Mouse (Mus musculus): ENCODE measurements around the gene Hsf2bp. TPM values are rescaled to one million over a fixed set of nuclear protein-coding genes. Genes with fewer than 3 reads are reported as not detected.

The Hsf2bp gene
- total RNA-seq, 2 experiments from 2014 or later, result 0.72 to 1.8 TPM

DNA sequence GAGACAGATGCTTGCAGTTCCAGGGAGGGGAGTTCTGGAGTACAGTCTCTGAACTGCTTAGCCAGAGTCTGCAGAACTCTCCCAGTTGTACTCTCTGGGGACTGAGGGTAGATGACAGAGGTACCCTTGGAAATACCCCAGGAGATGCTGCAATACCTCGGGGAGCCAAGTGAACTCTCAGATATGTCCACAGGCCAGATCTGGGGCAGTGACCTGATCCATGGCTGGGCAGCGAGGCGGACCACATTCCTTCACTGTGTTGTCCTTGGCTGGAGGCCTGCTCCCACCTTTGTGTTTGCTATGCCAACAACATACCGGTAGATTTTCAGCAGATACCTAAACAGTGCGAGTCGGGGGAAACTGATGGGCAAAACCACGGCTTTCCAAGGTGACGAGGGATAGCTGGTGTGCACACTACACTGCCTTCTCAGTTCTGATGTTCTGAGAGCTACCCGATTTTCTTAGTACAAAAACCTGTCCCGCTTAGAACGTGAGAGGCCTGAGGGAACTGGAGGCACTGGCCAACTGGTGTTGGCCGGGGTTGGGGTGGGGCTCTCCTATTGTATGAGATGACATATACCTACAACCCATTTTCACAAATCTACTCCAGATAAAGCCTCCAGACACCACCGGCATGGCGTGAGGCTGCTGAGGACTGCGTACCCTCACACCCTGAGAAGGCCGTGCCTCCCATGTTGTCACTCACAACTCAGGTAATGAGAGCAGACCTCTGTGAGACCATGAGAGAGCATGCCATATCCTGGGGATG, 96.7 kb downstream of the Hsf2bp start:
- DNase-seq (ENCODE audit: low spot score in 2 of 2), result no peak

DNA sequence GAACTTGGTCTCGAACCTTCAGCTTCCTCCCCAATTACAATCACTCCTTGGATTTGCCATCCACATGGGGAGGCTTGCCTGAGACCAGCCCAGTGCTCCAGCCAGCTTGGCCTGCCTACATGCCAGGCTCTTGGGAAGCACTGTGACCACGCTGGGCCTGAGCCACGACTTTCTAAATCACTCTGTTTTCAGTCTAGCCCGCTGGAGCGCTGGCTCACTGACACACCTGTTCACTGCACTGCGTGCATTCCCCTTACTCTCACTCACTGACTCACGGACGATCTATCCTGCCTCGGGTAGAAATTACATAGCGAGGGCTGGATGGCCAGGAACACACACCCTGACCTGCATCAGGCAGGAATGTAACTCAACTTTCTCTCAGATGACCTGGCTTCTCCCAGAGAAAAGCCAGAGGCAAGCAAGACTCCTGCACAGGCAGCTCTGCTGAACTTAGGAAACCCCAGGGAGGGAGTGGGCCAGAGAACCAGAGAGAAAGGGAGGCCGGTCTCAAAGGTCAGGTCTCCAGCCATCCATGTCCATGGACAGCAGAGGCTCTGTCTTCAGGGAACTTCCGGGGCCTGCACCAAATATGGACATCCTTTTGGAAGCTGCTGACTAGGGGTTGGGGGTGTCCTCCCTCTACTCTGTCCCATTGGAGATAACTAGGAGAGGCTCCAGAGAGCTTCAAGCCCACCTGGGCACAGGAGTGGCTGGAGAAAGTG, 97.4 kb downstream of the Hsf2bp start:
- no peak for DNase-seq (ENCODE audit: low spot score in 2 of 2)

DNA sequence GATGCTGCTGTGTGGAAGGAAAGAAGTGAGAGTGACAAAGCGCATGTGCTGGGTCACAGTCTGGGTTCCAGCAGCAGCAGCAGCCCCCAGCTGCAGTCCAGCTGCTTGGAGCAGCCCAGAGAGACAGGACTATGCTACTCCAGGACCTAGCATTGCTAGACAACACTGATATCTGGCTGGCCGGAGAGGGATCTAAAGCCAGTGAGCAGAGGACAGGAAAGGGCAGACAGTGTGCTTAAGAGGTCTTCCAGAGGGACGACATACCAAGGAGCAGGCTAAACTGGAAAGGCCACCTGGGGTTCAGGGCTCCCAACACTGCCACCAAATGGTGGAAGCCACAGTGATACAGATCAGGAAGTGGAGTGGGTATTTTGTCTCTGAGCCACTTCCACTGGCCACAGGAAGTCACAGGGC, 99.0 kb downstream of the Hsf2bp start:
- no peak for DNase-seq (ENCODE audit: low spot score in 2 of 2)

DNA sequence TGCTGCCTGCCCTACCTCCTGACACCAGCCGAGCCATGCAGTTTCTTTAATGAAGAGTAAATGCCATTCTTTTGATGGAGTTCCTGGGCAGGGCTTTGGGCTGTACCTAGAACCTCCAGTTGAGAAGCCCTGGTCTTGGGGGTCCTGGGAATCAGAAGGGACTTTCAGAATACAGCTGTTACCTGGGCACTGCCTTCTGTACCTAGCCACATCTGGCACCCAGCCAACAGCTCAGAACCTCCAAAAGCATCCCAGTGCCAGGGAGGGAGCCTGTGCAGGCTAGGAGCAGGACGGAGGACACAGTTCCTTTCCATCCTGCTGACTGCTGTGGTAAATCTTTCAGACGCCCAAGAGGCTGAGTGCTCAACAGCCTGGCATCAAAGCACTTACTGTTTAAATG, 100.3 kb downstream of the Hsf2bp start:
- DNase-seq (ENCODE audit: low spot score in 2 of 2), result no peak

DNA sequence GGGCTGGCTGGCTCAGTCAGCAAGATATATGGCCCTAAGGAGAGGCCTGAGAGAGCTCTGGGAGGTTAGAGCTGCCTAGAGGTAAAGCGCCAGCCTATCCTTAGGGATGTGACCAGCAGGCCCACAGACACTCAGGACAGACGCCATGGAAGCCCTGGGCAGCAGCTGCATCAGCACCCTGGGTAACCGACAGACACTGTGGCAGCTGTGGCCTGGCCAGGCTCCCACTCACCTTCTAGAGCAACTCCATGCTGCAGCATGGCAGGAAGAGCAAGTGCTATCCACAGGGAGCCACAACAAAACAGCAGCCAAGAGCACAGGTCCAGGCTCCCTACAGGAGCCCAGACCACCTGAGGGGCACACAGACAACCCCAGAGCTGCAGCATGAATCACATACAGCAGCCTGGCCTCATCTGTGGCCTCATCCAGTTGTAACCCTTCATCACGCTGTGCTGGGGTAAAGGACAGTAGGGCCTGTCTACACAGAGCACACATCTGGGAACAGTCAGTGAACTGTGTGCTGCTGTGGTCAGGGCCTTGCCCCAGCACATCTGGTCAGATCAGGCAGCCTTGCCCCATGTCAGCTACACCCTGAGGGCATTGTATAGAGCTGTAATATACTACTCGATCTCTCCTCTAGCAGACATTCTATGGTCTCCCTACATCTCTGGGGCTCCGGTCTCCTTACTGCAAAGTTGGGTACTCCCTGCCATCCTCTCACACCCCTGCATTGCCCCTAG, 100.9 kb downstream of the Hsf2bp start:
- no peak for DNase-seq (ENCODE audit: low spot score in 2 of 2)

DNA sequence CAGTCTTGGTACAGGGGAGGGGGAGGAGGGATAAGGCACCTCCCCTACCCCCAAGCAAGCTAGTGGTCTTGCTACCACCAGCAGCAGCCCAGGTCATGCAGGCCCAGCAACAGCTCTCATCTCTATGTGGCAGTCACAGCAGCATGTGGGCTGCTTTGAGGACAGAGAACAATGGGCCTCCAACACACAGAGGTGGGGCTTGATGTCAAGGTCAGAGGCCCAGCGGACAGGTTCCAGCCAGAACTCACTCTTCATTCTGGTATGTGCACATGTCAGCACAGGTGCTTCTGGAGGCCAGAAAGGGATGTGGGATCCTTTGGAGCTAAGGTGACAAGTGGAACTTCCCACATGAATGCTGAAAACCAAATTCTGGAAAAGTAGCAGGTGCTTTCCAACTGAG, 102.2 kb downstream of the Hsf2bp start:
- DNase-seq (ENCODE audit: low spot score in 2 of 2), result no peak

DNA sequence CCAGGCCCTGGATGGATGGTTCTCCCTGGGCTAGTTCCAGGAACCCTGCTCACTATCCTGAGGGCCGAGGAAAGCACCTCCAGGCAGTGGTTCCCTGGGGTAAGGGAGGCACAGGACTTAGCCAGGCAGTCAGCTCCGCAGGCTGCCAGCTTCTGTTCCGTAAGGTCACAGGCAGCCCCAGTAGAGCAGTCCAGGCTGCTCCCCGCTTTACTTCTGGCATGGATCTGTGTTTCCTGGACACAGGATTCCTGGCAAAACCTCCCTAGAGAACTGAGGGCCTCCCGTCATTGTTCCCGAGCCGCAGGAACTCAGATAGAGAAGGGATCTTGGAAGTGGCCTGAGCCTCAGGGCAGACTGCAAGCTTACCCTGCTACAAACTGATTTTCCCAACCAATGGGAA, 104.7 kb downstream of the Hsf2bp start:
- no peak for DNase-seq (ENCODE audit: low spot score in 2 of 2)

DNA sequence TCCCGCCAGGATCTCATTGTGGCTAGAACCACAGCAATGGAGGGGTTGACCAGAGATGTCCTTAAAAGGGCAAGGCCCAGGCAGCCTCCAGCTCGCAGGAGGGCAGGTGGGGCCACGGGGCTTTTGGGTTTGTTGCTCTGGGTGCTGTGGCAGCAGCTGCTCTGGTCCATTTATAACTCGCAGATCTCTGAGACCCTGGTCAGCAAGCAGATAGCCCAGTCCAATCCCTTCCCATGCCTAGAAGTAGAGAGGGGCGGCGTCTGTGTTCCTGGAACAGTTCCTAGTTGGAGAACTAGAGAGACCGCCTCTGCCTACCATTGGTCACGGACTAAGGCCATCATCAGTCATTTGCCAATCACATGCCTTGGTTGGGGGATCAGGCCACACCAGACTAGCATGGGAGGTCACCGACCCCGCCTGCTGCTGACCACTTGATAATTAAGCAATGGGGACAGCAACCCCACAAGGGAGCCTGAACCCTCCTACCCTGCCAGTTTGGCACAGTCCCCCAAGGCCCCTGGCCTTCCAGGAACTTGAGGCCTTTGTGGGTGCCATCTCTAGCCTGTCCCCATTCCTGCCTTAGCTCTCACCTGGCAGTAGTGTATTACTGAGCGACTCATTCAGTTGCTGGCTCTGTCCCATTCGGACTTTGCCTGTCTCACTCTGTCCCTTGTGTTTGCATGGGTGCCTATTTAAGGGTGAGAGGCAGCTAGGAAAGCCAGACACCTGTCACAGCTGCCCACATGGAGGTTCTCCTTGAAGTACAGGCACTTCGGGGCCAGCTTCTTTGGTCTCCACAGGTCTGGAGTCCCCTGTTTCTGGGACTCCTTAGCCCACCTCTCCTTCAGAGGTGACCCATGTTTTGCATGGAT, 106.1 kb downstream of the Hsf2bp start:
- no peak for DNase-seq (ENCODE audit: low spot score in 2 of 2)

DNA sequence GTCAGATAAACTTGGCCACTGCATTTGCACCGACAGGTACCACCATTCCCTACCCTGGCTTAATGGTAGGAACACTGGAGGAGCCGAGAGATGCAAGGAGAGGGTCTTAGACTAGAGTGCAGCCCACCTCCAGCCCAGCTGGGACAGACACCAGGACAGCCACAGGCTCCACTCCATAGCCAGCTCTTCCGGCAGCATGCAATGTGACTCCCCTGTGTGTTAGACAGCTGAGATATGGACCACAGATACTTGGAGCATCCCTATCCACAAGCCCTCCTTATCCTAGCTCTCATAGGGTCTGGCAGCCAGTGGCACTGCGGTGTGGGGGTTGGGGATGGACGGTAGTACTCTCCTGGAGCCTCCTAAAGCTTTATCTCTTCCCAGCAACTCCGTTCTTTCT, 107.1 kb downstream of the Hsf2bp start:
- DNase-seq (ENCODE audit: low spot score in 2 of 2), result no peak

DNA sequence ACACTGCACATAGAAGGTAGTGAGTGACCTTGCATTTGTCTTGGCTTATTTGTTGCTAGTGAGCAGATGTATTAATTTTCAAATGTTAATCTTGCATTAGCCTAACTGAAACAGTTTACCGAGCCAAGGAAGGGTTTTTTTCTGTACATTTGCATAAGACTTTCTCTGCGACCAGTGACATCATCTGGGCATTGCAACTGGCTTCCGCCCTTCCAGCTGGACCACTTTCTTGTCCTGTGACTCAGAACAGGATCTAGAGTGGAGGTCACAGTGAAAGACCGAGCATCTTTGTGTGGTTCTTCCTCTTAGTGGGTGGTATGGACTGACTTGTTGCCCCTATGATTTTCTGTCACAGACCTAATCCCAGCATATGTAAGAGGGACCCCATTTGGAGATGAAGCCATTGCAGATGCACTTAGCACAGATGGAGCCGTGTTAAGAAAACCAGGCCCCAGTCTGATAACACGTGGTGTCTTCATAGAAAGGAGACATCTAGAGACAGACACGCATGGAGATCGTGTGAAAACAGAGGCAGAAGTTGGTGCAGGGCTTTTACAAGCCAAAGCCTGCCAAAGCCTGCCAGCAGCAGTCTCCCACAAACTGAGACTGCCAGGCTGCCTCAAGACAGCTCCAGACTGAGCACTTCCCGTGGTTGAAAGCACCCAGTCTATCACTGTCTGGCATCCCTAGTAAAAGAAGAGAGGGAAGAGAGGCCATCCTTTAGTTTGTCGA, 108.1 kb downstream of the Hsf2bp start:
- no peak for DNase-seq (ENCODE audit: low spot score in 2 of 2)

DNA sequence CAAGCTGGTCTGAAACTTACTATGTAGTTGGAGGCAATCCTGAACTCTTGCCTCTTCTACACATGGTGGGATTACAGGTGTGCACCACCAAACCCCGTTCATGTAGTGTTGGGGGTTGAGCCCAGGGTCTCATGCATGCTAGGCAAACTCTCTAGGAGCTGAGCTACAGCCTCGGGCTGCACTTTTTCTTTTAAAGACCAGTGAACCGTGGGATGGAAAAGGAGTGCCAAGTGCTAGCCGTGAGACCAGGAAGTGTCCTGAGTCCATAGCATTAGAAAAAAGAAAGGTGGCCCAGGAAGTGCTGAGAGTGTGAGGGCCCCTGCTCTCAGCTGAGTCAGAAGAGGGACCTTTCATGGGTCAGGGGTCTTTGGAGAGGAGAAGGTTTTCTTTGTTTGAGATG, 111.9 kb downstream of the Hsf2bp start:
- DNase-seq (ENCODE audit: low spot score in 2 of 2), result no peak

DNA sequence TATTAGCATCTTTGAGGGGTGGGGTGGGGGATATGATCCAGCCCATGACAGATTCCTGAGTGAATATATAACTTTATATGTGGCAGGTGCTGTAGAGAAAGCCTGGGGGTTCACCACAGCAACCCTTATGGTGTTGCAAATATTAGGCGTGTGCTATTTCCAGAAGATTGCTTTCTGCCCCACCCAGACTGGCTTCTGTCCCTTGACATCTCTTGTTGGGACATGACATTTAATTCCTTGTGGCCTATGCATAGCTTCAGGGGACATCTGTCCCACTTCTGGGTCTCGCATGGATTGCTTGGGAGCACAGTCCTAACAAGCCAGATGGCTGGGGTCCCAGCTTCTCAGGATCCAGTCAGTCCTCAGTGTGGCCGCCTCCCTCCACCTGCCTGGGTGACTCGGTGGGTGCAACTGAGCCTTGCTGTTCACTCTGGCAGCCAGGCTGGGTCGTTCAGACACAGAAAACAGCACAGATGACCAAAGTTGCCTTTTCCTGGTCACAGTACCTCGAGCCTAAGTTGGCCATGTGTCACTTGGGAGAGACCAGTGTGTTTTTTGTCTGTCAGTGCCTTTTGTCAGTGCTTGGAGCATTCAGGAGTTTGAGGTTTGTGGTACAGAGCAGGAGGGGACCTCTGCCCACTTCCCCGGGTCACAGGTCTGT, 112.7 kb downstream of the Hsf2bp start:
- no peak for DNase-seq (ENCODE audit: low spot score in 2 of 2)

DNA sequence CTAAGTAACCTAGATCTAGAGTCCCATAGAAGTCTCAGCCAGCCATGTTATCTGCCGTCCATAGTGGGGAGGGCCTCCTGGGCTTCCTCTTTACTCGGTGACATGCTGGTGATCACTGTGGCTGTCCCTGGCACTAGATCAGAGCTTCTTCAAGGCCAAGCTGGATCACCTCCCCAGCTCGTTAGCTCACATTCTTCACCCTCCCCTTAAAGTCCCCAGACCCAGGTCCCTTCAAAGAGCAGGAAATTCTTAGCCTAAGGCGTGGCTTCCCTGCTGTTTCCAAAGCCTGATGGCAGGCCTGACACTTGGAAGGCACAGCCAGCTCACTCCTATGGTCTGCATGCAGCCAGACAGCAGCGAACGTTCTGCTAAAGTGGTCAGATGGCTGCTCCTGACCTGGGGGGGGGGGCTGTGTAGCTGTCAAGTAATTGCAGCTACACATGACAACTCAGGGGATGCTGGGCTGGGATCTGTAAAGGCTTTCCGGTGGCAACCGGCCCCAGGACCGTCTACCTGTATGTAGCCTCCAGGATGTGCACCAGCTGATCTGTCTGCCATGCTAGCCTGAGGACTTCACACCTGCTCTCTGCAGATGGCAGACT, 115.5 kb downstream of the Hsf2bp start:
- no peak for DNase-seq (ENCODE audit: low spot score in 2 of 2)

DNA sequence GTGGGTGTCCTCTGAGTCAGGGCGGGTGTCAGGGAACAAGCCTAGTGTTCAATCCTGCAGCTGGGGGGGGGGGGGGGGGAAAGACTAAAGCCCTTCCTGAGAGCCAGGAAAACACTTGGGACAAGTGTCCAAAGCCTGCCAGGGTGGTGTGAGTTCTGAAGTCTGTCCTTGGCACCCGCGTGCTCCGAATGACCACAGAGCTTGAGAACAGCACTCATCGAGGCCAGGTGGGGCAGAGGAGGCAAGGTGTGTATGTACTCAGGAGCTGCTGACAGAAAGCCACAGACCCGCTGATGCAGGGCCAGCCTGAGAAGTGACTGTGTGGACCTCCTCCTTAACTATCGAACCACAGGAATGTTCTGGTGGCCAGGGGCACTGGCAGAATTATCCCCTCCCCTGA, 116.5 kb downstream of the Hsf2bp start:
- DNase-seq (ENCODE audit: low spot score in 2 of 2), result no peak

DNA sequence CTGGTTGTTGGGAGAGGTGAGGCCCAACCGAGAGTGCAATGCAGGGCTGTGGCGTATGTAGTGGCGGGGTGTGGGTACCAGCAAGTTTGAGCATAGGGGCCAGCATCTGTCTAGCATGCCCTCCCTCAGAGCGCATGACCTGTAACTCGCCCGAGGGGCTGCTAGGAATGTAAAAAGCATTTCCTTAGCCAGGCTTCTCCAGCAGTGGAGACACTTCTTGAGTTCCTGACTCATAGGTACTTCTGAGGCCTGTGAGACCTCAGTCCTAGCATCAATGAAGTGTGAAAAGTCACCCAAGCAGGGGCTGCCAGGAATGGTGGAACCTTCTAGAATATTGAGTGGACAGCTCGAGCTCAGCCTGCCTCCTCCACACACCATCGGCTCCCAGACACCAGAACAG, 117.8 kb downstream of the Hsf2bp start:
- no peak for DNase-seq (ENCODE audit: low spot score in 2 of 2)

DNA sequence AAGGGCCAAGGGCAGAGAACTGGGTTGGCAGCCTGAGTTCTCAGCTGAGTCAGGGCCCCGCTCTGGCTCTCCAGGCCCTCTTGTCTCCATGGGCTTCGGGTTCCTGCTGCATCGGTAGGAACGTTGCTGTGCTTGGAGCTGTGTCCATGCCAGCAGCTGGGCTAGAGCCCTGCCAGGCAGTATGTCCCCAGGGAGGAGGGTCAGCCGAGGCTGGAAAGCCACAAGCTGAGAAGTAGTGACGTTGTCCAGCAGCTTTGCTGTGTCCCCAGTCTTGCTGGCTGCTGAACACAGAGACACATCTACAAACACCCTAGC, 119.7 kb downstream of the Hsf2bp start:
- no peak for DNase-seq (ENCODE audit: low spot score in 2 of 2)

DNA sequence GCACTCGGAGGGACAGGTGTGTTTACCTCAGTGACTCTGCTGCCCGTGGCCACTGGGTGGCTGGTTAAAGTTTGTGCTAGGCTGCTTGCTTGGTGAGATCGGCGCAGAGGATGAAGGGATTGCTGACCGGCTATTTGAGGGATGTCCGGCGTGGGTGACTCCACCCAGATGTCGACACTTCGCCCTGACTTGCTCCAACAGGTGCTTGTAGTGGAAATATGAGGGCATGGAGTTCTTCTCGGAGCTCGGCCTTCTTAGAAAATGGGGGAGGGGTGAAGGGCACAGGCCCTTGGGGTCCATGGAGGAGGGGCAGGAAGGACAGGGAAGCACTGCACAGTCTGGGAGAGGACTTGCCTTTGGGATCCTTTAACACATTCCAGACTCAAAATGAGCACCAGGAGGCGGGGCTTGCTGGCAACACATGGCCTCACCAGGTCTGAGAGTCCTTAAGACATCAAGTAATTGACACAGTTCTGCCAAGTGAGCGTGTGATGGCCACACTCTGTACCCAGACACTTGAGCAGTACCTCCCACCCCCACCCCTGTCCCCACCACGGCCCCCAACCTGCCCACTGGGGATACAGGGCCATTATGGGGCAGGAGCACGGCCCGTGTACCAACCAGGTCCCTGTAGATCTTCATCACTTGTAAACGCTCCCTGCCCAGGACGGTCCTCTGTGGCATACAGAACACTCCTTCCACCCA, 120.2 kb downstream of the Hsf2bp start:
- no peak for DNase-seq (ENCODE audit: low spot score in 2 of 2)

DNA sequence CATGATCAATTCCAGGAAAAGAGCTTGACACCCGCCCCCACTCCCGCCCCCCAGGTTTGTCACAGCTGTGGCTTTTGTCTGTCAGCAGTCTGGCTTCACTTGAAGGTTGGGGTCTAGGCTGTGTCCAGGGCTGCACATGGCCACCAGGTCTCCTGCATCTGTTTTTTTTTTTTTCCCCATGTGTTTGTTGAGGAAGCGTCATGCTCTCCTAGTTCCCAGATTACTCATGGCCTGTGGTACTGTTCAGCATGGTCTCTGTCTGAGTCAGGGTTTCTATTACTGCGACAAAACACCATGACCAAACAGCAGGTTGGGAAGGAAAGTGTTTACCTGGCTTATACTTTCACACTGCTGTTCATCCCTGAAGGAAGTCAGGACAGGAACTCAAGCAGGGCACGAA, 121.8 kb downstream of the Hsf2bp start:
- DNase-seq (ENCODE audit: low spot score in 2 of 2), result no peak
